Mouse (Mus musculus): ENCODE data around the gene Vmn1r196.

GRCm38 (mm10) chr13:22284578-22284977 lies 5.1 kb upstream of the Vmn1r196 start:
- no peak for TF ChIP-seq CTCF (IDR thresholded peaks at IDR 0.05; ENCODE audit: borderline replicate concordance, extremely low read depth, insufficient read depth, insufficient read length)
- TF ChIP-seq POLR2A (IDR thresholded peaks at IDR 0.05; ENCODE audit: borderline replicate concordance, extremely low read depth, insufficient read depth, insufficient read length, poor library complexity, severe bottlenecking), result no peak
